Mouse (Mus musculus): Measurements from ENCODE around the gene Itga6.

- TF ChIP-seq POLR2A (IDR thresholded peaks at IDR 0.05; ENCODE audit: low read depth, low read length) (no peak), CTCF (IDR thresholded peaks at IDR 0.05; ENCODE audit: extremely low read depth, insufficient read depth, insufficient read length, insufficient replicate concordance) (no peak)
These were observed 10.3 kb downstream of the Itga6 start for GRCm38 (mm10) chr2:71755748-71756147.
